Mouse (Mus musculus): Measurements from ENCODE around the gene Sncb. TPM values are rescaled to one million over a fixed set of nuclear protein-coding genes. Genes with fewer than 3 reads are reported as not detected.

Gene Sncb
- polyA plus RNA-seq, 1 experiment from 2014 or later: 1.3 TPM

GRCm38 (mm10) chr13:54760906-54761305 is 5.5 kb downstream of the Sncb start:
- WGBS: 70% methylated on average over 7 of the region's 7 CpGs
- Histone ChIP-seq H3K9ac (ENCODE audit: low read length) (no peak overlapping the region), H3K27ac (ENCODE audit: low read depth, low read length) (no peak overlapping the region), H3K4me2 (ENCODE audit: low read depth, low read length, severe bottlenecking) (no peak overlapping the region), H3K4me1 (replicated peaks; ENCODE audit: control insufficient read depth, insufficient read depth, low read length) (peaks cover 14% of the 10 kb centered on the region), H3K27me3 (ENCODE audit: control insufficient read depth, insufficient read depth, low read length) (peaks cover 20% of the 10 kb centered on the region), H3K9me3 (ENCODE audit: control insufficient read depth, low read length) (no peaks in the 10 kb centered on the region), H3K4me3 (ENCODE audit: low read depth, low read length) (no peak overlapping the region), H3K36me3 (ENCODE audit: control insufficient read depth, insufficient read depth, low read length) (no peaks in the 10 kb centered on the region)
- DNase-seq (ENCODE audit: low spot score) (no peak), ATAC-seq (replicated peaks; ENCODE audit: low FRiP score) (no peak)

DNA sequence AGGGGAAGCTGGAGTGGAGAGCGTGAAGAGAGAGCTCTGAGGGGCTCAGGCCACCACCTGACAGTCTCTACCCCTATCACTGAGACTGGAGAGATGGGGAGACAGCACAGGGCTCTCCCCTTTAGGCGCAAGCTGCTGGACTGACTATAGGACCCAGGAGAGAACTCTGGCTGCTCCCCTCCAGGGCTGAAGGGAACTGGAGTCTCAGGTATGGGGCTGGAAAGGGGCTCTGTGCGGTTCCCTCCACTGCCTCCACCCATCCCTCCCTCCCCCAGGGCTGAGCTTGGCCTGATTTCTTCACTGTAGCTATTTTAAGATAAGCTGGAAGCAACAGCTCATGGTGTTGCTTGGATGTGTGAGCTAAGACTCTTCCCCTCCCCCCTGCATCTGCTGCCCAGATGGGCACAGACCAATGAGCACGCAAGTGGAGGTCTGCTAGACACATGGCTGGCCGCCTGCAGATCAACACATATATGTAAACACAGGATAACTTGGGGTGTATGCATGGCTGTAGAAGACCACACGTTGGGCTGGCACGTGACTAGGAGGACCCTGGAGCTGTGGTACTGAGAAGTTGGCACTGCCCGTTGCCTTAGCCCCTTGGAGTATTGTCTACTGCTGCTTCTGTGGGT is 6.1 kb downstream of the Sncb start:
- WGBS: 67% methylated on average over 8 of the region's 8 CpGs
- DNase-seq (ENCODE audit: low spot score) (no peak), ATAC-seq (replicated peaks; ENCODE audit: low FRiP score) (no peak)
- Histone ChIP-seq H3K9me3 (ENCODE audit: control insufficient read depth, low read length) (no peaks in the 10 kb centered on the region), H3K9ac (ENCODE audit: low read length) (no peak overlapping the region), H3K4me3 (ENCODE audit: low read depth, low read length) (no peak overlapping the region), H3K4me2 (ENCODE audit: low read depth, low read length, severe bottlenecking) (no peak overlapping the region), H3K27me3 (ENCODE audit: control insufficient read depth, insufficient read depth, low read length) (peaks cover 14% of the 10 kb centered on the region), H3K36me3 (ENCODE audit: control insufficient read depth, insufficient read depth, low read length) (no peaks in the 10 kb centered on the region), H3K4me1 (replicated peaks; ENCODE audit: control insufficient read depth, insufficient read depth, low read length) (peaks cover 11% of the 10 kb centered on the region), H3K27ac (ENCODE audit: low read depth, low read length) (no peak overlapping the region)

DNA sequence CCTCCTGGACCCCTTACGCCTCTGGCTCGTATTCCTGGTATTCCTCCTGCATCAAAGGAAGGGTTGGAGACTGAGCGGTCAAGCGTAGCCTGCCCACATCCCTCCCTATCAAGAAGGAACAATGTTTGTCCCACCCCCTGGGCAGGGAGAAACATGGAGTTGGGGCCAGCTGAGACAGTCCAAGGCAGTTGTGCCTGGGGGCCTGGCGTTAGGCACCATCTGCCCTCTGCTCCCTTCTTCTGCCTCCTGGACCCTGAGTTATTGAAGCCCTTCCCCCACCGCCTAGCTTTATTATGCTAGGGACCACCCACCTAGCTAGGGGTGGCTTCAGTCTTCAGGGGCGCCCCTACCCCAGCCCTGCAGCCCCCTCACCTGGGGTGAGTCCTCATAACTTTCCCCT is 6.9 kb downstream of the Sncb start:
- H3K4me2 ChIP-seq (ENCODE audit: low read depth, low read length, severe bottlenecking): peak overlapping the region; percentile 80; the same call in 1 of the 2 replicates
- H3K9me3 ChIP-seq (ENCODE audit: control insufficient read depth, low read length): no peaks in the 10 kb centered on the region
- no peak for DNase-seq (ENCODE audit: low spot score)
- no peaks in the 10 kb centered on the region for H3K36me3 ChIP-seq (ENCODE audit: control insufficient read depth, insufficient read depth, low read length)
- H3K27me3 ChIP-seq (ENCODE audit: control insufficient read depth, insufficient read depth, low read length): peaks cover 10% of the 10 kb centered on the region
- H3K9ac ChIP-seq (ENCODE audit: low read length): no peak overlapping the region
- 0 out of 2 replicates have a peak, but pooled peaks have one; percentile 15 for ATAC-seq (replicated peaks; ENCODE audit: low FRiP score)
- H3K4me1 ChIP-seq (replicated peaks; ENCODE audit: control insufficient read depth, insufficient read depth, low read length): peaks cover 11% of the 10 kb centered on the region
- no peak overlapping the region for H3K4me3 ChIP-seq (ENCODE audit: low read depth, low read length)
- WGBS: 4% methylated on average over 7 of the region's 7 CpGs
- H3K27ac ChIP-seq (ENCODE audit: low read depth, low read length): no peak overlapping the region

GRCm38 (mm10) chr13:54758756-54759470 is 7.5 kb downstream of the Sncb start:
- H3K9ac ChIP-seq (ENCODE audit: low read length): peak overlapping the region; percentile 23; the same call in 1 of the 2 replicates
- H3K9me3 ChIP-seq (ENCODE audit: control insufficient read depth, low read length): no peaks in the 10 kb centered on the region
- ATAC-seq (replicated peaks; ENCODE audit: low FRiP score): no peak
- H3K4me3 ChIP-seq (ENCODE audit: low read depth, low read length): peak overlapping the region; percentile 41
- no peaks in the 10 kb centered on the region for H3K36me3 ChIP-seq (ENCODE audit: control insufficient read depth, insufficient read depth, low read length)
- DNase-seq (ENCODE audit: low spot score): peak; percentile 57
- peak overlapping the region; percentile 84; the same call in 1 of the 2 replicates for H3K27ac ChIP-seq (ENCODE audit: low read depth, low read length)
- peaks cover 11% of the 10 kb centered on the region for H3K4me1 ChIP-seq (replicated peaks; ENCODE audit: control insufficient read depth, insufficient read depth, low read length)
- peaks cover 5% of the 10 kb centered on the region for H3K27me3 ChIP-seq (ENCODE audit: control insufficient read depth, insufficient read depth, low read length)
- 1% methylated on average over 29 of the region's 29 CpGs for WGBS
- H3K4me2 ChIP-seq (ENCODE audit: low read depth, low read length, severe bottlenecking): peak overlapping the region; percentile 80

DNA sequence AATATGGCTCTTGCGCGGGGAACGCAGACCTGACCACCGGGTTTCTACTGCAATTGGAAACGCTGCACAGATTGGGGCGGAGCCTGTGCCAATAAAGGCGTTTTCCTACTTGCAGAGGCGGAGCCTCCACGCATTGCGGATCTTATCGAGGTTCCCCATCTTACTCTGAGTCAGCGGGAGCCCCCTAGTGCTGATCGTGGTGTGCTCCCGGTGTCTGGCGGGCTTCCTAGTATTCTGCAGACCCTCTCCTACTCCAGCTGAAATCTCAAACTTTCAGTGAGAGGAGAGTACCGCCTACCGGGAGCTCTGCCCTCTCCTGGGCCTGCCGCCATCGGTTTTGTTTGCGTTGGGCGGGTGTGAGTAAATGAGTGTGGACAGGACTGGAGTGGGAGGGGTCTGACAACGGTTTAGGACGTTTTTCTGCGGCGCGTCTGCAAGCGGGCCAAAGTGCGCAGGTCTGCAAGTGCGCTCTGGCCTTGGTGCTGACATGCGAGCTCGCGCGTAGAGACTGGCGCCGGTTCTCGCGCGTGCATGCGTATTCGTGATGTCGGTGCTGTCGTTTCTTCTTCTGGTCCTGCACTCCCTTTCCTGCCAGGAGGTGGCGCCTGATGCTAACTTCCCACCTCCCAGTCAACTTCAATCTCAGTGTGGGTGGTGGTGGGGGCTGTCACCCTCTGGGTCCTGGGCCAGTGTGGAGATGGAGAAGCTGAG is 8.2 kb downstream of the Sncb start:
- Histone ChIP-seq H3K4me3 (ENCODE audit: low read depth, low read length) (peak overlapping the region; percentile 41), H3K9ac (ENCODE audit: low read length) (peak overlapping the region; percentile 49; the same call in 1 of the 2 replicates), H3K9me3 (ENCODE audit: control insufficient read depth, low read length) (no peaks in the 10 kb centered on the region), H3K36me3 (ENCODE audit: control insufficient read depth, insufficient read depth, low read length) (no peaks in the 10 kb centered on the region), H3K4me2 (ENCODE audit: low read depth, low read length, severe bottlenecking) (peak overlapping the region; percentile 80), H3K4me1 (replicated peaks; ENCODE audit: control insufficient read depth, insufficient read depth, low read length) (peaks cover 11% of the 10 kb centered on the region), H3K27me3 (ENCODE audit: control insufficient read depth, insufficient read depth, low read length) (no peaks in the 10 kb centered on the region), H3K27ac (ENCODE audit: low read depth, low read length) (peak overlapping the region; percentile 84)
- ATAC-seq (replicated peaks; ENCODE audit: low FRiP score) (peak; percentile 77), DNase-seq (ENCODE audit: low spot score) (peak; percentile 95)
- under 1% methylated on average over 43 of the region's 43 CpGs for WGBS

DNA sequence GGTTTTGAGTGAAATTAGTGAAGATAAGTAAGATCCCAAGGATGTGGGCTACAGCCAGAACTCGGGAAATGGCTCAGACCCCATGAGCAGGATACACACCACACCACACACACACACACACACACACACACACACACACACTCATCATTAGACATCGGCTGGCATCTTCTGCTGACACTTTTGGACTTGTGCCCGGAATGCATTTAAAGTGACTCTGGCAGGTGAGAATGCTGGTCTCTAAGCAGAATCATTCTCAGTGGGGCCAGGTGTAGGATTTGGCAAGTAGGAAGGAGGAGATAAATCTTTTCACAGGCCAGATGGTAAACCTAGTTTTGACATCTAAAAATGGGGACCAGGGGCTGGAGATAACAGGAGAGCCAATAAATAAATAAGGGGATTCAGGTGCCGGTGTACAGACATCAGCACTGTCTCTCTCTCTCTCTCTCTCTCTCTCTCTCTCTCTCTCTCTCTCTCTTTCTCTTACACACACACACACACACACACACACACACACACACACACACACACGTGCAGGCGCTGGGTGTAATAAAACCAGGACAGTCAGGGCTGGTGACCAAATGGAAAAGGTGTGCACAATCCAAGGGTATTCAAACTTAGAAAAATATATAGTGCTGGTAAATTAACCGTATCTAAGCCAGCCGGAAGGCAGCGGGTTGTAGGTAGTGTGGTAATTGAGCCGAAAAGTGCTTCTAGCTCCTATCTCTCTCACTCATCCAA is 9.1 kb downstream of the Sncb start:
- Histone ChIP-seq H3K27me3 (ENCODE audit: control insufficient read depth, insufficient read depth, low read length) (no peaks in the 10 kb centered on the region), H3K4me1 (replicated peaks; ENCODE audit: control insufficient read depth, insufficient read depth, low read length) (peaks cover 11% of the 10 kb centered on the region), H3K4me3 (ENCODE audit: low read depth, low read length) (peak overlapping the region; percentile 41), H3K36me3 (ENCODE audit: control insufficient read depth, insufficient read depth, low read length) (no peaks in the 10 kb centered on the region), H3K27ac (ENCODE audit: low read depth, low read length) (0 out of 2 replicates have a peak overlapping the region, but pooled peaks have one; percentile 84), H3K9ac (ENCODE audit: low read length) (peak overlapping the region; percentile 49; the same call in 1 of the 2 replicates), H3K9me3 (ENCODE audit: control insufficient read depth, low read length) (no peaks in the 10 kb centered on the region), H3K4me2 (ENCODE audit: low read depth, low read length, severe bottlenecking) (peak overlapping the region; percentile 80)
- DNase-seq (ENCODE audit: low spot score): no peak
- WGBS: 38% methylated on average over 10 of the region's 10 CpGs
- ATAC-seq (replicated peaks; ENCODE audit: low FRiP score): no peak

- Histone ChIP-seq H3K9me3 (ENCODE audit: control insufficient read depth, low read length) (no peaks in the 10 kb centered on the region), H3K27ac (ENCODE audit: low read depth, low read length) (no peak overlapping the region), H3K9ac (ENCODE audit: low read length) (no peak overlapping the region), H3K4me3 (ENCODE audit: low read depth, low read length) (no peak overlapping the region), H3K4me2 (ENCODE audit: low read depth, low read length, severe bottlenecking) (no peak overlapping the region), H3K27me3 (ENCODE audit: control insufficient read depth, insufficient read depth, low read length) (peaks cover 4% of the 10 kb centered on the region), H3K4me1 (replicated peaks; ENCODE audit: control insufficient read depth, insufficient read depth, low read length) (peaks cover 11% of the 10 kb centered on the region), H3K36me3 (ENCODE audit: control insufficient read depth, insufficient read depth, low read length) (no peaks in the 10 kb centered on the region)
- ATAC-seq (replicated peaks; ENCODE audit: low FRiP score) (no peak), DNase-seq (ENCODE audit: low spot score) (no peak)
- 86% methylated on average over 8 of the region's 8 CpGs for WGBS
Measured at GRCm38 (mm10) chr13:54756156-54756712, 10.2 kb downstream of the Sncb start.
